Mouse (Mus musculus) heart, adult 2 months (tissue): Measurements from ENCODE around the gene Tiam1.

Source experiments
- CTCF ChIP-seq: fragments of 200-600 bp; IDR thresholded peaks from 2 replicates; pipeline ENCODE4 v1.8.1; 2022; ENCODE audit warnings: antibody characterized with exemption, mild to moderate bottlenecking, moderate library complexity
- EP300 ChIP-seq: fragments of 200-500 bp; IDR thresholded peaks from 2 replicates; pipeline ENCODE4 v1.6.1; 2011; ENCODE audit warnings: low read depth, low read length, control low read depth; ENCODE audit not compliant: insufficient read depth
- POLR2A ChIP-seq: fragments of 200-500 bp; IDR thresholded peaks from 2 replicates; pipeline ENCODE4 v1.6.1; 2011; ENCODE audit warnings: mild to moderate bottlenecking, low read depth, low read length, control low read depth; ENCODE audit not compliant: insufficient read depth

- TF ChIP-seq EP300 (no peak), CTCF (no peak), POLR2A (no peak)
Observed at GRCm38 (mm10) chr16:90025526-90026172, 117.9 kb downstream of the Tiam1 start.
